Mouse (Mus musculus): ENCODE results near the gene Lingo4.

DNA sequence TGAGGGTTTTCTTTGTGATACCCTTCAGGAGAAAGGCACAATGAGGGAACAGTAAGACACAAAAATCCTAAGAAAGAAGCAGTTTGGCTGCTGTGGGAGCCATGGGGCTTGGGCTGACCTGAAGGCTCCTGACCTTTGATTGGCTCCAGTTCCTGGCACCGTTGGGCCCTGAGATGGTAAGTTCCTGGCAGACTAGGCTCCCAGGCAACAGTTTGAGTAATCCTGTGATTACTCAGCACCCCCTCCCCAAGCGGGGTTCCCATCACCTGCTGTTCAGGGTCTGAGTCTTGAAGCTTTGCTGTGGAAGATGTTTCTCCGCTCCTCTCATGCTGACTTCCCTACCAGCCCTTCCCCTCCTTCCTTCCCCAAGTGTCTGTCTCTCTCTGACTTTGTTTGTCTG, 14.8 kb upstream of the Lingo4 start:
- TF ChIP-seq CTCF (IDR thresholded peaks at IDR 0.05; ENCODE audit: low read depth) (no peak), EP300 (optimal IDR thresholded peaks at IDR 0.05) (no peak)
